Mouse (Mus musculus) left cerebral cortex, adult 8-10 months (tissue): ENCODE measurements at regions not wholly inside any gene's neighbourhood (a gene's known extent, or its start where the extent isn't known, plus 50 kb on each side); places are given as distances from the start of the nearest gene placed in this dataset.
A peak's percentile ranks its signal among the peaks of the same experiment; 100 is the strongest.
"Not testable (repeated sequence)": the region's sequence is repeated elsewhere in the genome, so short reads cannot be mapped to it uniquely, and the experiment has no call there.

ENCODE experiments used
- DNase-seq, 2 experiments: peaks; one replicate each; pipeline ENCODE4 v3.0.0; 2022; ENCODE audit warnings: low spot score in 2 of 2

- DNase-seq = no peak
Measured at GRCm38 (mm10) chr17:26335551-26335950, 79.1 kb upstream of the Neurl1b start.

- no peak for DNase-seq
Measured at GRCm38 (mm10) chr17:26336011-26336410, 78.6 kb upstream of the Neurl1b start.

GRCm38 (mm10) chr17:26337106-26337505 lies 77.5 kb upstream of the Neurl1b start:
- DNase-seq = no peak

- DNase-seq = not testable (repeated sequence)
Measured at GRCm38 (mm10) chr17:26345436-26345835, 69.2 kb upstream of the Neurl1b start.

- DNase-seq = no peak
Measured at GRCm38 (mm10) chr17:26348116-26348515, 66.5 kb upstream of the Neurl1b start.

GRCm38 (mm10) chr17:26349741-26350140 lies 64.9 kb upstream of the Neurl1b start:
- no peak for DNase-seq

- DNase-seq = peak in 1 of 2 experiments; percentile 68
Measured at GRCm38 (mm10) chr17:26350216-26350615, 64.4 kb upstream of the Neurl1b start.

- no peak for DNase-seq
Measured at GRCm38 (mm10) chr17:26351991-26352390, 62.6 kb upstream of the Neurl1b start.

GRCm38 (mm10) chr17:26352712-26353111 lies 61.9 kb upstream of the Neurl1b start:
- DNase-seq = no peak

- DNase-seq = no peak
Measured at GRCm38 (mm10) chr17:26354431-26354830, 60.2 kb upstream of the Neurl1b start.

- DNase-seq = no peak
Measured at GRCm38 (mm10) chr17:26355301-26355700, 59.3 kb upstream of the Neurl1b start.

- DNase-seq = no peak
Measured at GRCm38 (mm10) chr17:26356906-26357305, 57.7 kb upstream of the Neurl1b start.

- no peak for DNase-seq
Measured at GRCm38 (mm10) chr17:26357784-26358183, 56.8 kb upstream of the Neurl1b start.

GRCm38 (mm10) chr17:26360711-26361110 lies 53.9 kb upstream of the Neurl1b start:
- no peak for DNase-seq

- no peak for DNase-seq
Measured at GRCm38 (mm10) chr17:26361420-26361819, 53.2 kb upstream of the Neurl1b start.

GRCm38 (mm10) chr17:26361992-26362391 lies 52.6 kb upstream of the Neurl1b start:
- DNase-seq = no peak

GRCm38 (mm10) chr17:26362586-26363361 lies 51.9 kb upstream of the Neurl1b start:
- DNase-seq = no peak

- no peak for DNase-seq
Measured at GRCm38 (mm10) chr17:26363853-26364532, 50.6 kb upstream of the Neurl1b start.
